Mouse (Mus musculus) brain, adult 2 months (tissue): ENCODE measurements at regions not wholly inside any gene's neighbourhood (a gene's known extent, or its start where the extent isn't known, plus 50 kb on each side); places are given as distances from the start of the nearest gene placed in this dataset.

ENCODE experiments used
- DNase-seq: peaks from one replicate; pipeline ENCODE4 v3.0.0; 2011; ENCODE audit warnings: low read depth, low spot score

- DNase-seq: no peak
These were observed 204.7 kb upstream of the Fam98a start for GRCm38 (mm10) chr17:75756487-75756886.

GRCm38 (mm10) chr17:75716458-75716857 lies 164.7 kb upstream of the Fam98a start:
- DNase-seq: no peak

- no peak for DNase-seq
These were observed 162.8 kb upstream of the Fam98a start for GRCm38 (mm10) chr17:75714578-75714977.

DNA sequence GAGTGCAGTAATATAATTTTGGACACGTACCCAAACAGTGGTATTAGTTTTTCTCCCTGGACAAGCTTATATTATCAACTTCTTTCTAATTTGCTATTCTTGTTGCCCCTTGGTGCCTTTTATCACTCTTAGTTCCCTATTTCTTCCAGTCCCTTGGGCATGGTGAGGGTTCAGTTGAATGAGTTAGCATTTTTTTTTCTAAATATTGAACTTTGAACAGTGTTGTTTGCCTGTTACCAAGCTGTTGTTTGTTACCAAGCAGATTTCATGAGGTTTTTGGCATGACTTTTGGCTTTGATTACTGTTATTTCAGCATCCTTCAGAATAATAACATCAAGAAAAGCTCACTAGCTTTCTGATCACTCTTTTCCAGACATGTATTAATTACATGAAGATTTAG lies 162.3 kb upstream of the Fam98a start:
- DNase-seq: no peak

- DNase-seq: peak; percentile 62
These were observed 155.9 kb upstream of the Fam98a start for GRCm38 (mm10) chr17:75707687-75708086.

DNA sequence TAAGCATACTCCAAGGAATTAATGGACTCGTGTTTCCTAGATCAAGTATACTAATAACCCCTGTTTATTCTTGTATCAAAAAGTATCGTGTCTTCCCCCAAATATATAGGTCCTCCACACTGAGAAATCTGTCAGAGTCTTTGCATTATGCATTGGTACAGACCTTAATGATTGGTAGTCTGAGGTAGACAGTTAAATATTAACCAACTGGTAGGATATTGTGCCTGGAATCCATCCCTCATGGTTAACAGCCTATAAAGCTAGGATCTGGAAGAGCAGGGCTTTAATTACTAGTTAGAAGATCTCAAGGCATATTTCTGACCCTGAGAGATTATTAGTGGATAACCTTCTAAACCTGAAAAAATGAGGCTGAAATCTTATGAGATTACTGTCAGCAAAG lies 153.6 kb upstream of the Fam98a start:
- no peak for DNase-seq

DNA sequence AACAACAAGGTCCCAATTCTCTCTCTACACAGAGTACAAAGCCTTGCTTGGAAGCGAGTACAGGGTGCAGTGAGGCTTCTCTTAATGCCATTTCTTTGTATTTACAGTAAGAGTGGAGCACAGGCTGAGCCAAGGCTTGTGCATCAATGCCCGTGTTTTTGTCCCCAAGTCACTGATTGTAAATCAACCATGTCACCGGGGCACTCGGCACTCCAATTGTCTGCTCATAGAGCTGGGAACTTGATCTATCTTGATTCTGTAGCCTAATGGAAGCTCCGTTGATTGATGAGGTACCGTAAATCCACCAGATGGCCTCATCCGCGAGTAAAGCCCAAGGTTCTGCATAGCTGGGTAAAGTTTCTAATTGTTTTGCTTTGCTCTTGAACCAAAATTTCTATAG lies 152.1 kb upstream of the Fam98a start:
- DNase-seq: peak; percentile 7

DNA sequence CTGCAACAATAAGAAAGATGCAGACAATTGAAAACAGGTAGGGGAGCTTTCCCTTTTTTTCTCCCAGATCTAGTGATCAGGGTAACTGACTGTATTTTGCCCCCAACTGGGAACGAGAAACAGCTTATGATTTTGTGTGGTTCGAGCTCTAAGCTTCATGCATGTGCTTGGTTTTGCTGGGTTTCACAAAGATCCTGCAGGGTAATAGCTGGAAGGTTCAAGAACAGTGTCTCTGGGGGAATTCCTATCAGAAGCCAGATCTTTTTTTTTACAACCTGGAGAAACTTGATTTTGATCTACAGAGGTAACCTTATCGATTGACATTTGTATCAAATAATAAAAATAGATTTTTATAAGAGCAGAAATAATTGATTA lies 145.0 kb upstream of the Fam98a start:
- DNase-seq: no peak

GRCm38 (mm10) chr17:75696103-75696728 lies 144.5 kb upstream of the Fam98a start:
- DNase-seq: peak; percentile 24

DNA sequence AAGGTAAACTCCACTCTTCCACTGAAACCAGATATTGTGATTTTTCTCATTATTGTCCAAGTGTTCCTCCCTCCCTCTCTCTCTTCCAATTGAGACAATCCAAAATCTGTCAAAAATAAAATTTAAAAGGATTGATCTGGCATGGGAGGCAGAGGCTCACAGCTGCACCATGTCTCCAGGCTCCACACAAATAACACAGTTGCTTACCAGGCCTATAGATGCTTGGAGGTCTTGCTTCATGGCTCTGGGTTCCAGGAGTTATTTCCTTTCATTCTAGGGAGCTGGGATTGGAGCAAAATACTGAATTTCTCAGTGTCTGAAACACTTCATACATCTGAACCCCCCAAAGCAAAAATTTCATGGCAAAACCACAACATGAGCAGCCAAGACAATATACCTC lies 134.2 kb upstream of the Fam98a start:
- no peak for DNase-seq

- DNase-seq: peak; percentile 23
These were observed 95.2 kb upstream of the Fam98a start for GRCm38 (mm10) chr17:75646982-75647381.

- no peak for DNase-seq
These were observed 93.0 kb upstream of the Fam98a start for GRCm38 (mm10) chr17:75644698-75645097.

DNA sequence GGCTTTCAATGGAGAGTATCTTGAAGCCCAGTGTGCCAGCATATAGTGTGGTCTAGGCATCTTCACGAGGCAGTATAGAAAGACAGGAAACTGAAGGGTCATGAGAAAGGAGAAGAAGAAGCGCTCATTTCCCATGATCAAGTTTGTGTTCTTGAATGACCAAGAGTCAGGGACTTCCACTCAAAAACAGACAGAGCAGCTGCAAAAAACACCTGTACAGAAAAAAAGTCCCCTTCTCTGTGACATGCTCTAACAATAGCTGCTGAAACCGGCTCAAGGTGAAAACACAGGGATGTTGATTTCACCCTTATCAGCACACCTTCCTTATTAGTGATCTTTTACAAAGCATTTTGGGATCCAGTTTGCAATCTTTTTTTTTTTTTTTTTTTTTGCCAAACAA lies 90.6 kb upstream of the Fam98a start:
- no peak for DNase-seq

DNA sequence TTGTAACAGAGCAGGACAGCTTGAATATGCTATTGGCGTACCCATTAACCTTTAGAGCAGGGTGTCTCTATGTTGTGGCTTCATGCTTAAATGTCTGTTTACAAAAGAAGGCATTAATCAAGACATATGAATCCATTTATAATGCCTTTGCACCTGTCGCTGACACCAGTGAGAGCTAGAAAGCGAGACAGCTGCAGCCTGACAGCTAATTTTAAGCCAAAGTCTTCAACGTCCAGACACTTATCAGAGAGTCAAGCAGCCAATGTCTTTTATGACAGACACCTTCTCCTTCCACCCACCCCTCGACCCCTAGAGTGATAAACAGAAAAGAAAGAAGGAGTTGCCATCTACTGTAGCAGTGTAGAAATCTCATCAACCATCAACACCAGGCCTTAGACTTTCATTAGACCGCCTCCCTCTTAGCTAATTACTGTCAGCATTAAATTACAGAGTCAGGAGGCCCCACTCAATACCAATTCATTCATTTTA lies 89.3 kb upstream of the Fam98a start:
- no peak for DNase-seq

DNA sequence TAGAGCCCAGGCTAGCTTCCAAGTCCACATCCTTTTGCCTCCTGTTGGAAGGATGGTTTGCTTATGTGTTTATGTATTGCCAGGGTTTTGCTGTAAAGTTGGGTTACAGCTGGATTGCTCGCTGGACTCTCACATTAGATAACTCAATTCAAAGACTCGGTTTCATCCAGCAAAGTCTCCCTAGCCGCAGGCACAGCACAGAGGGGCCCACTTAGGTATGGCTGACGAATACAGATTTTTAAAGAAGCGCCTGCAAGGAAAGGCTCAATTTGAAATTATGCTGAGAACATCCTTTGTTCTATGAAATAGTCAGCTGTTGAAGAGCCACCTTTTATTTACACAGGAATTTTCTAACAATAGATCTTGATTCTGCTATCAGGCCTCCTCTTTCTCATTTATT lies 88.8 kb upstream of the Fam98a start:
- DNase-seq: no peak

- DNase-seq: peak; percentile 70
These were observed 78.1 kb upstream of the Fam98a start for GRCm38 (mm10) chr17:75629857-75630256.

GRCm38 (mm10) chr17:75619472-75619871 lies 67.7 kb upstream of the Fam98a start:
- DNase-seq: no peak

DNA sequence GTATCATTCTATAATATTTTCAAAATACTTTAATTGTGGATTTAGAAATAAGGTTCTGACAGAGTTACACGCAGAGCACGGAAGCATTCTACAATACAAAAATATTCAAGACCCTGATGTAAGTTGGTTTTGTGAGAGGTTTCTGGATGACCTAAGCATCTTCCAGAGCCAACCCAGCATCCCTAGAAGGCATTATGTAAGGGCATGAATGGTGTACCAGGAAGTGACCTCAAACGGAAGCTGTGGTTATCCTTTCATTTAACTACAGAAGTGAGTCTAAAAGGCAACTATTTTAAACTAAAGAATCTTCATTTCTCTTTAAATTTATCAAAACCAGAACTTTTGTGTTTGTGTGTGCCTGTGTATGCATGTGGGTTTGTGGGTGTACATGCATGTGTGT lies 66.8 kb upstream of the Fam98a start:
- no peak for DNase-seq

GRCm38 (mm10) chr17:75617280-75617679 lies 65.5 kb upstream of the Fam98a start:
- peak; percentile 73 for DNase-seq

GRCm38 (mm10) chr17:75615335-75615734 lies 63.6 kb upstream of the Fam98a start:
- DNase-seq: peak; percentile 62

DNA sequence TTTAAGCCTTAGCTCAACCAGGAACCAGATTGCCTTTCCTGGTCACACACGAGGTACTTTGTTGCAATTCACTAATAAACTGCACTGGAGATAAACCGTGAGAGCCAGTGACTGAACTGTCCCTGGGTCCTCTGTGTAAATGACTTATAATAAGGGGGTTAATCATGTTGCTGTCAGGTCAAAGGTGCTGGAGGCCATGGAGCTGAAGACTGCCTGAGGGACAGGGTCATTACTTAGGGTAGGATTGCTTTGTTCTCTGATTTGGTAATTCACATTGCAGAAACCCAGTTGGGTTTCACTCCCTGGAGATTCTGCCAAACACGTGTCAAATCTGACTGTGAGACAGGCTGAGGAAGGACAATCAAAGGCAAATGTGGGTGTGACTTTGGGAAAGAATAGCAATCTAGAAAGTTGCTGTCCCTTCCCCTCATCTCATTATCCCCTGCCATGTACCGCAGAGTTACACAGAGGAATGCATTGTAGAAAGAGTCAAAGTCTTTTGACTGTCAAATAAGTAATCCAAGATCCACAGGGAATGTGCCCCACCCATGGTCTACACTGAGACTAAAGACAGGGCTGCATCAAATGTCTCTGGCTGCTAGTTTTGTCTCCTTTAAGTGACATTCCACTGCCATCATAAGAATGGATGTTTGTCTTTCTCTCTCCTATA lies 51.8 kb upstream of the Fam98a start:
- no peak for DNase-seq
